Mouse (Mus musculus): ENCODE data around the gene Lcp2. TPM values are rescaled to one million over a fixed set of nuclear protein-coding genes. Genes with fewer than 3 reads are reported as not detected.
A peak's percentile ranks its signal among the peaks of the same experiment; 100 is the strongest.

Gene Lcp2
- total and polyA plus RNA-seq, 3 experiments = 55.7 to 70.0 (median 66.4) TPM

DNA sequence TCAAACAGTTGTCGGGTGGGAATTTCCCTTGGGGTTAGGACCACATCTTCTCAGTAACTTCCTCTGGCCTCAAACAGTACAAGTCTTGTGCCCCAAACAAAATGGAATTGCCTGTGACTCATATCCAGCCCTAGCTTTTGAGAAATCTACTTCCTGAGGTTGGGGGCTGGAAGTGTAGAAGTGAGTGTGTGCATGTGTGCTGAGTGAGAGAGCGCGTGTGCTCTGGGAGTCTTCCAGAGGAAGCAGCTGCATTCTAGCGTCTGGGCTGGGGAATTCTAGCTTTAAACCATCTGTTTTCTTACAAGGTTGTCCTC is 35.9 kb upstream of the Lcp2 start:
- H3K4me3 ChIP-seq (ENCODE audit: control insufficient read depth in 1 of 2, insufficient read depth in 1 of 2, low read depth in 2 of 2, low read length in 2 of 2) = no peak overlapping the region
- peak overlapping the region; percentile 32 for H3K9ac ChIP-seq (ENCODE audit: control insufficient read depth, low read depth, low read length, poor library complexity, severe bottlenecking)
- H3K27me3 ChIP-seq (ENCODE audit: control insufficient read depth in 1 of 2, insufficient read depth in 2 of 2, low read length in 2 of 2) = no peaks in the 10 kb centered on the region
- H3K9me3 ChIP-seq (replicated peaks; ENCODE audit: insufficient read depth, low read length) = no peaks in the 10 kb centered on the region
- peaks cover 38 to 43% of the 10 kb centered on the region in 2 experiments for H3K4me1 ChIP-seq (ENCODE audit: control insufficient read depth in 1 of 2, insufficient read depth in 2 of 2, low read length in 2 of 2)
- no peak for TF ChIP-seq ZNF384 (IDR thresholded peaks at IDR 0.05; ENCODE audit: low read depth, low read length)
- no peak for TF ChIP-seq SIN3A (IDR thresholded peaks at IDR 0.05; ENCODE audit: low read length)
- no peak for TF ChIP-seq NELFE (IDR thresholded peaks at IDR 0.05; ENCODE audit: low read depth, low read length)
- TF ChIP-seq JUND (IDR thresholded peaks at IDR 0.05; ENCODE audit: low read depth, low read length) = no peak
- no peak for TF ChIP-seq MYB (IDR thresholded peaks at IDR 0.05; ENCODE audit: low read depth, low read length)
- TF ChIP-seq ZKSCAN1 (IDR thresholded peaks at IDR 0.05; ENCODE audit: low read depth, low read length) = no peak
- TF ChIP-seq POLR2AphosphoS2 (IDR thresholded peaks at IDR 0.05; ENCODE audit: low read length) = no peak
- no peak for TF ChIP-seq MAX (IDR thresholded peaks at IDR 0.05; ENCODE audit: low read length)
- no peak for TF ChIP-seq NRF1 (IDR thresholded peaks at IDR 0.05; ENCODE audit: insufficient read depth, low read depth, low read length, poor library complexity, severe bottlenecking)
- TF ChIP-seq RAD21 (IDR thresholded peaks at IDR 0.05; ENCODE audit: low read depth, low read length) = no peak
- peak; percentile 24; the same call in 1 of the 2 replicates for TF ChIP-seq ETS1 (IDR thresholded peaks at IDR 0.05; ENCODE audit: low read depth, low read length)
- no peak for TF ChIP-seq MAZ (IDR thresholded peaks at IDR 0.05; ENCODE audit: low read depth, low read length)
- TF ChIP-seq UBTF (IDR thresholded peaks at IDR 0.05; ENCODE audit: borderline replicate concordance, insufficient read depth, low read depth, low read length) = no peak
- TF ChIP-seq ZC3H11A (IDR thresholded peaks at IDR 0.05; ENCODE audit: low read depth, low read length) = no peak
- TF ChIP-seq ELF1 (IDR thresholded peaks at IDR 0.05; ENCODE audit: low read depth, low read length) = no peak
- no peak for TF ChIP-seq CHD2 (IDR thresholded peaks at IDR 0.05; ENCODE audit: low read length)
- TF ChIP-seq EP300 (IDR thresholded peaks at IDR 0.05; ENCODE audit: low read depth in 1 of 2, low read length in 2 of 2) = peak in 1 of 2 experiments; percentile 24; a peak in 1 of 4 replicates
- DNase-seq (ENCODE audit: low read depth, low spot score) = peak; percentile 71
- H3K79me2 ChIP-seq (ENCODE audit: control insufficient read depth, insufficient read depth, low read length, poor library complexity) = no peaks in the 10 kb centered on the region; the same call in 1 of the 2 replicates
- peak overlapping the region; percentile 95 for H3K27ac ChIP-seq (ENCODE audit: control insufficient read depth, low read depth, low read length)
- peaks cover 0 to 41% of the 10 kb centered on the region in 2 experiments; a peak in 2 of 4 replicates for H3K36me3 ChIP-seq (ENCODE audit: control insufficient read depth in 1 of 2, insufficient read depth in 2 of 2, low read length in 2 of 2)

DNA sequence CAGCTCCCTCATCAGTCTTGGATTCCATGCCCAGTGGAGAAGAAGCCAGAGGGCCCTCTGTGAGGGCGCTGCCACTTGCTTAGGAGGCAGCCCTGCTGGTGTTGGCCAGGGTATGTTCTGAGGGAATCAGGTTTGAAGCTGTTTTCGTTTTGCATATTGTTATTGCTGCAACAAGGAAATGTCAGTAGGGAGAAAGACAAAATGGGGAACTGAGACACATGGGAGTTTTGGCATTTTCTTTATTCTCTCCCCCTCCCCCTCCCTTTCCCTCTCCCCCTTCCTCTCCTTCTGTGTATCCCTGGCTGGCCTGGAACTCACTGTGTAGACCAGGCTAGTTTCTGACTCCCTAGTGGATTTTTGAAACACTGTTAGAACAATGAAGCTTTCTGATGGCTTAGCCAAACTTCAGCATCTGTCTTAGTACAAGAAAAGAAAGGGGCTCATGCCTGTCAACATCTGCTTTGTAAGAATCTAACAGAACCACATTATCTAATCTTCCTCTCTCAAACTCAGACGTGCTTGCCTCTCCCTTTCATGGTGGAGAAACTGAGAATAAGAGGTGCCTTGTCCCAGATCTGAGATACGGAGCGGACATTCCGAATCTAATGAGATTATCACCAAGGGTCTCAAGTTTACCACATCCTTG is 34.6 kb upstream of the Lcp2 start:
- peaks cover 0 to 39% of the 10 kb centered on the region in 2 experiments; a peak in 2 of 4 replicates for H3K36me3 ChIP-seq (ENCODE audit: control insufficient read depth in 1 of 2, insufficient read depth in 2 of 2, low read length in 2 of 2)
- H3K9me3 ChIP-seq (replicated peaks; ENCODE audit: insufficient read depth, low read length) = no peaks in the 10 kb centered on the region
- peak; percentile 63 for DNase-seq (ENCODE audit: low read depth, low spot score)
- H3K4me1 ChIP-seq (ENCODE audit: control insufficient read depth in 1 of 2, insufficient read depth in 2 of 2, low read length in 2 of 2) = peaks cover 37% of the 10 kb centered on the region in 2 experiments
- peak overlapping the region; percentile 44 for H3K27ac ChIP-seq (ENCODE audit: control insufficient read depth, low read depth, low read length)
- H3K4me3 ChIP-seq (ENCODE audit: control insufficient read depth in 1 of 2, insufficient read depth in 1 of 2, low read depth in 2 of 2, low read length in 2 of 2) = no peak overlapping the region
- peak overlapping the region; percentile 11 for H3K9ac ChIP-seq (ENCODE audit: control insufficient read depth, low read depth, low read length, poor library complexity, severe bottlenecking)
- no peaks in the 10 kb centered on the region for H3K27me3 ChIP-seq (ENCODE audit: control insufficient read depth in 1 of 2, insufficient read depth in 2 of 2, low read length in 2 of 2)
- no peaks in the 10 kb centered on the region; the same call in 1 of the 2 replicates for H3K79me2 ChIP-seq (ENCODE audit: control insufficient read depth, insufficient read depth, low read length, poor library complexity)
- TF ChIP-seq TAL1 (IDR thresholded peaks at IDR 0.05; ENCODE audit: low read length) = no peak
- TF ChIP-seq POLR2AphosphoS5 (IDR thresholded peaks at IDR 0.05; ENCODE audit: borderline replicate concordance, low read depth, low read length) = no peak
- no peak for TF ChIP-seq CHD1 (IDR thresholded peaks at IDR 0.05; ENCODE audit: low read depth, low read length)
- TF ChIP-seq MAX (IDR thresholded peaks at IDR 0.05; ENCODE audit: low read length) = no peak
- TF ChIP-seq SMC3 (IDR thresholded peaks at IDR 0.05; ENCODE audit: low read depth, low read length) = no peak
- TF ChIP-seq GABPA (IDR thresholded peaks at IDR 0.05; ENCODE audit: low read depth, low read length) = no peak
- 0 out of 2 replicates have a peak, but pooled peaks have one; percentile 31 for TF ChIP-seq TBP (IDR thresholded peaks at IDR 0.05; ENCODE audit: low read depth, low read length)
- no peak for TF ChIP-seq ZNF384 (IDR thresholded peaks at IDR 0.05; ENCODE audit: low read depth, low read length)
- TF ChIP-seq GATA1 (IDR thresholded peaks at IDR 0.05; ENCODE audit: low read depth, low read length) = 0 out of 2 replicates have a peak, but pooled peaks have one; percentile 37
- no peak for TF ChIP-seq BHLHE40 (IDR thresholded peaks at IDR 0.05; ENCODE audit: borderline replicate concordance, low read depth, low read length)
- TF ChIP-seq MEF2A (IDR thresholded peaks at IDR 0.05; ENCODE audit: extremely low read depth, insufficient replicate concordance, low read depth, low read length, poor library complexity, severe bottlenecking) = no peak
- TF ChIP-seq MYB (IDR thresholded peaks at IDR 0.05; ENCODE audit: low read depth, low read length) = no peak
- no peak for TF ChIP-seq ZMIZ1 (IDR thresholded peaks at IDR 0.05; ENCODE audit: low read depth, low read length)
- TF ChIP-seq ZKSCAN1 (IDR thresholded peaks at IDR 0.05; ENCODE audit: low read depth, low read length) = no peak
- TF ChIP-seq RCOR1 (IDR thresholded peaks at IDR 0.05; ENCODE audit: low read depth, low read length) = 0 out of 2 replicates have a peak, but pooled peaks have one; percentile 50
- peak; percentile 30; the same call in 1 of the 2 replicates for TF ChIP-seq TCF12 (IDR thresholded peaks at IDR 0.05; ENCODE audit: low read depth, low read length)
- no peak for TF ChIP-seq USF1 (IDR thresholded peaks at IDR 0.05; ENCODE audit: low read depth, low read length)
- TF ChIP-seq CTCF (IDR thresholded peaks at IDR 0.05 in 2 of 3, conservative IDR thresholded peaks at IDR 0.05 in 1 of 3; ENCODE audit: control insufficient read depth in 1 of 3, insufficient read depth in 1 of 3, low read depth in 2 of 3, low read length in 3 of 3, poor library complexity in 1 of 3, severe bottlenecking in 1 of 3) = no peak
